Mouse (Mus musculus) Patski (cell line): ENCODE results near the gene Tmem175. TPM values are rescaled to one million over a fixed set of nuclear protein-coding genes. Genes with fewer than 3 reads are reported as not detected.

Experiments
- ATAC-seq: fragments of 100-300 bp; one replicate; pipeline ENCODE4 v1.8.0; 2021
- CTCF ChIA-PET: fragments of 350-600 bp; sonication (Branson Sonifier 250); formaldehyde crosslinking; loops from one replicate; lab custom pipeline; 2022; ENCODE audit warnings: inconsistent platforms; lab: Charles Lee
- POLR2A ChIA-PET: fragments of 350-600 bp; sonication (Branson Sonifier 250); formaldehyde crosslinking; loops from one replicate; lab custom pipeline; 2022; ENCODE audit warnings: antibody characterized with exemption, inconsistent platforms; lab: Charles Lee
- DNase-seq: peaks from one replicate; pipeline ENCODE4 v3.0.0-alpha.2; 2011; ENCODE audit warnings: low read depth, low spot score
- H3K27me3 ChIP-seq: fragments of 371-371 bp; one replicate; pipeline ENCODE4 v1.5.1; 2021
- CTCF ChIP-seq: fragments of 100-300 bp; IDR thresholded peaks from one replicate; pipeline ENCODE4 v1.5.1; 2021
- in situ Hi-C: fragments of 300-500 bp; cut with MboI; formaldehyde crosslinking; loops from 3 replicates; pipeline ENCODE4 v1.11.1; 2018; ENCODE audit warnings: low pct_unique_long_range_greater_than_20kb, mixed read lengths
- polyA plus RNA-seq: library from polyadenylated mRNA; unstranded; gene quantifications from one replicate; pipeline ENCODE4 v1.2.3, GENCODE M21; 2021

Tmem175 gene
- polyA plus RNA-seq, 1 experiment from 2014 or later: 37.2 TPM

GRCm38 (mm10) chr5:108651823-108652222 is 22.3 kb downstream of the Tmem175 start:
- ChIA-PET CTCF (interaction anchor here (0.6 to 2.9 kb wide), 22 partner anchors 9 to 619 kb away, joined by 3 to 14 read pairs (median 4); partner anchors contain the start of genes Atp5k, Dgkq and Idua), POLR2A (interaction anchor here (1.2 kb wide), 1 partner anchor 13 kb away, joined by 3 read pairs; no protein-coding TSS in a partner anchor)
- DNase-seq: no peak
- TF ChIP-seq CTCF: no peak
- in situ Hi-C loops: loop anchor here (5.0 to 25.0 kb wide), 2 partner anchors 225 to 740 kb away; partner anchors contain the start of gene Rpl5
- no peaks in the 10 kb centered on the region for H3K27me3 ChIP-seq
- ATAC-seq: peak; percentile 80

DNA sequence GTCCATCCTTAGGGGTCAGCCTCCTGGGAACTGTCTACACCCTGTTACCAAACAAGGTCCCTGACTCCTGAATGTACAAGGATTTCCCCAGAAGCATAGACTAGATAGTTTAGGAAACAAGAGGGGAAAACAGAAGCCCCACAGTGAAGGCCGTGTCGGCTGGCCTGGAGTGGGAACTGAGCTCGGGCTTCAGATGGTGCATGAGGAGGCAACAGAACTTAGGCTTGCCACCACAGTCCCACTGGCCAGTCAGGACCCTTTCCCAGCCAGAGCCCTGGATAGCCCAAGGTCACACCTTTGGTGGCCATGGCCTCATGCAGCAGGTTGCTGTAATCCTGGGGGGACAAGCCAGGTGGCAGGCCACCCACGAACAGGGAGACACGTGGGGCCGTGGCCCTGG is 23.8 kb downstream of the Tmem175 start:
- ChIA-PET CTCF (interaction anchor here (2.8 to 2.9 kb wide), 2 partner anchors 13 to 17 kb away, joined by 8 to 14 read pairs; partner anchors contain the start of gene Dgkq), POLR2A (no interaction called here)
- no peak for TF ChIP-seq CTCF
- DNase-seq (no peak), ATAC-seq (no peak)
- in situ Hi-C loops: loop anchor here (5.0 to 25.0 kb wide), 2 partner anchors 226 to 741 kb away; partner anchors contain the start of gene Rpl5
- no peaks in the 10 kb centered on the region for H3K27me3 ChIP-seq

GRCm38 (mm10) chr5:108654444-108654990 is 24.9 kb downstream of the Tmem175 start:
- ChIA-PET CTCF (no interaction called here), POLR2A (no interaction called here)
- in situ Hi-C loops: loop anchor here (5.0 to 25.0 kb wide), 2 partner anchors 227 to 742 kb away; partner anchors contain the start of gene Rpl5
- ATAC-seq (no peak), DNase-seq (no peak)
- no peaks in the 10 kb centered on the region for H3K27me3 ChIP-seq
- TF ChIP-seq CTCF: no peak

DNA sequence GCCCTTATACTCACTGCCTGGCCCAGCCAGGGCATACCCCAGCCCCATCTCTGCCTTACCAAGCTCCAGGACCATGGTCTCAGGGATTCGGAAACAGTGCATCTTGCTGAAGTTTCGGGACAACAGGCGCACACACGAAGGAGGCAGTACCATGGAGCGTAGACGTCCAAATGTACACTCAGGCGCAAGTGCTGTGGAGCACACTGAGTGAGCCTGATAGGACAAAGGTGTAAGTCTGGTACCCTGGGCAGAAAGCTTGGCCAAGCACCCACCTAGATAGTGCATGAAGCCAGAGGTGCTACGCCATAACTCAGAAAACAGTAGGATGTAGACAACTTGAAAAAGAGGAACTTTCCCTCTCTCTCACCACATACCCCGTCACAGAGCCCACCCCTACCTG is 25.8 kb downstream of the Tmem175 start:
- no peaks in the 10 kb centered on the region for H3K27me3 ChIP-seq
- POLR2A ChIA-PET: no interaction called here
- no peak for DNase-seq
- CTCF ChIA-PET: interaction anchor here (1.2 kb wide), 1 partner anchor 9 kb away, joined by 4 read pairs; no protein-coding TSS in a partner anchor
- no peak for ATAC-seq
- no peak for TF ChIP-seq CTCF
- in situ Hi-C loops: loop anchor here (25.0 kb wide), 1 partner anchor 743 kb away; the partner anchor contains the start of gene Rpl5

- ChIA-PET CTCF (interaction anchor here (1.1 to 1.3 kb wide), 3 partner anchors 9 to 221 kb away, joined by 3 to 4 read pairs (median 3); no protein-coding TSS in a partner anchor), POLR2A (interaction anchor here (1.1 kb wide), 1 partner anchor 26 kb away, joined by 3 read pairs; the partner anchor contains the start of genes Gak and Tmem175)
- no peak for TF ChIP-seq CTCF
- no peak for DNase-seq
- in situ Hi-C loops: loop anchor here (25.0 kb wide), 1 partner anchor 744 kb away; the partner anchor contains the start of gene Rpl5
- no peaks in the 10 kb centered on the region for H3K27me3 ChIP-seq
- no peak for ATAC-seq
These were observed 26.5 kb downstream of the Tmem175 start for GRCm38 (mm10) chr5:108655891-108656650.

DNA sequence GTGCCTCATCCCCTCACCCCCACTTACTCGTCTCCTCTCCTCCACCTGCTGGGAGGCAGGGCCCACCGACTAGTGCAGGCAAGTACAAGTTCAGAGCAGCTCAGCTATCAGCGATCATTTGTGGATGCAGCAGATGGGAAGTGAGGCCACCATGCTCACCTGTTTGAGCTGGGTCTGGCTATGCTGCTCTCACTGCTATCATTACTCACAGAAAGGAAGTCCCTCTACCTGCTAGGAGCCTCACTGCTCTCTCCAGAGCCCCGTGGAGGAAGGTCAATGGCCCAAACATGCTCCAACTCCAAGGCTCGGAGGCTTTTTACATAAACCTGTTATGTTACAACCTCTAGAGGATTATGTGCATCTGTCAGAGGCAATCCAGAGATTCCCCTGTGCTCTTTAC is 27.8 kb downstream of the Tmem175 start:
- no peak for TF ChIP-seq CTCF
- DNase-seq (no peak), ATAC-seq (no peak)
- ChIA-PET POLR2A (no interaction called here), CTCF (interaction anchor here (1.4 kb wide), 1 partner anchor 10 kb away, joined by 5 read pairs; no protein-coding TSS in a partner anchor)
- in situ Hi-C loops: loop anchor here (25.0 kb wide), 1 partner anchor 745 kb away; the partner anchor contains the start of gene Rpl5
- no peaks in the 10 kb centered on the region for H3K27me3 ChIP-seq

DNA sequence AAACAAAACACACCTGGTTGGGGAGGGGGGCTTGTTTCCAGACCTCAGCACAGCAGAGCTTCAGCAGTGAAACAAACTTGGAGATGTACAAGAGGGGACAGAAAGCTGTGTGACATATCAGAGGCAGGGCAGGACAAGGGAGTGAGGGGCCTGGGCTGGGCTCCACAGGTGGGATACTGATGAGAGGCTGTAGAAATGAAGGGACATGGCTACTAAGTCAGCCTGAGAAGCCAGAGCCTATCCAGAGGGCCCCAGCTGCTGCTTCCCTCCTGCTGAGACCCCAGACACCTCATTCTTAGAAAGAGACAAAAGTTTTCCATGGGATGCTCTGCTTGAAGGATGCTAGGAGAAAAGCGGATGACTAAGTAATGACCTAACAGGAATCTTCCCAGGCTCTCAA is 29.0 kb downstream of the Tmem175 start:
- CTCF ChIA-PET: interaction anchor here (1.4 to 2.2 kb wide), 2 partner anchors 10 to 11 kb away, joined by 5 to 13 read pairs; partner anchors contain the start of gene Dgkq
- DNase-seq: no peak
- POLR2A ChIA-PET: no interaction called here
- no peak for ATAC-seq
- H3K27me3 ChIP-seq: no peaks in the 10 kb centered on the region
- in situ Hi-C loops: loop anchor here (25.0 kb wide), 1 partner anchor 746 kb away; the partner anchor contains the start of gene Rpl5
- no peak for TF ChIP-seq CTCF

DNA sequence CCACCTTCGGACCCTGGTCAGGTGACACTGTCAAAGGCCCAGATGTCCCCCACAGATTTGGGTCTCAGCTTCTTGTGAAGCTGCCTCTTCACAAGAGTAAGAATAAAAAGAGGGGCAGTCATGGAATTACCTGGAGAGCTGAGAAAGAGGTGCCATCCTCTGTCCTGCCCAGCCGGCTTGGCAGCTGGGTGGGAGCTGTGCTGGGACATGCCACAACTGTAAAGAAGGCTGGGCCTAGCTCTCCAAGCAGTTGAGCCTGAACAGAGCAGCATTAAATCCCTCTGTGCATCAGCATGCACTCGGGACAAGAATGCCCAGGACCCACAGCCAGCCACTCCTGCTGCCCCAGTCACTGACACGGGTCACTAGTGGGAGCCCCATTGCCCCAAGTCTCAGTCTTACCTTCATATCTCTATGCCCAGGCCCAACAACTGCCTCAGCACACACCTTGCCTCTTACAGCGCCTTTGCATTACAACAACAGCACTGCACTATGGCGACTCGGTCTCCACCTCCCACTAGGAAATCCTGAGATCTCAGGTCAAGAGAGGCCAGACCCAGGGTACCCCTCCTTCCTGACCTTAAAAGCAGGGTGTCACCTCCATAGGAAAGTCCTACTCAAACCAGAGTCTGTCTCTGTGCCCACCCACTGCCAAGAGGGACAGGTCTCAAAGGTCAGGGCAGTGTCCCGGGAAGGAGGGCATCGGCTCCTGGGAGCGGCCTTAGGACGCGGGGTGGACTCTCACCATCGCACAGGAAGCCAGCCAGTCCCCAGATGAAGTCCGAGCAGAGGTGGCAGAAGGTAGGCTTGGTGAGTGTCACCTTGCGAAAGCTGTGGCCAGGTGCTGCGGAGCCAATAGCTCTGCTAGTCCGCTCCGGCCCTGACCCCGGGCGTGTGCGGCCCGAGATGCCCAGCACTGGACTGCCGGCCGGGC is 30.4 kb downstream of the Tmem175 start, which contains the start of gene Idua:
Gene Idua (plus strand): TSS at position 634 of the 934 bp plus-strand sequence.
- no peak for TF ChIP-seq CTCF
- no peak for DNase-seq
- ATAC-seq: peak; percentile 49
- CTCF ChIA-PET: interaction anchor here (0.9 to 3.2 kb wide), 6 partner anchors 8 to 67 kb away, joined by 3 to 14 read pairs (median 4); partner anchors contain the start of genes Dgkq and Fgfrl1
- in situ Hi-C loops: loop anchor here (25.0 kb wide), 1 partner anchor 748 kb away; the partner anchor contains the start of gene Rpl5
- H3K27me3 ChIP-seq: no peaks in the 10 kb centered on the region
- POLR2A ChIA-PET: interaction anchor here (0.8 to 1.0 kb wide), 2 partner anchors 37 to 50 kb away, joined by 3 to 6 read pairs; no protein-coding TSS in a partner anchor
